Mouse (Mus musculus) adrenal gland, adult (tissue): Measurements from ENCODE around the gene Tex30.

Source experiments
- DNase-seq, 2 experiments: peaks; one replicate each; pipeline ENCODE4 v3.0.0; 2022 to 2023; ENCODE audit warnings: low spot score in 1 of 2; ENCODE audit not compliant: inconsistent age in 2 of 2

Gene Tex30

DNA sequence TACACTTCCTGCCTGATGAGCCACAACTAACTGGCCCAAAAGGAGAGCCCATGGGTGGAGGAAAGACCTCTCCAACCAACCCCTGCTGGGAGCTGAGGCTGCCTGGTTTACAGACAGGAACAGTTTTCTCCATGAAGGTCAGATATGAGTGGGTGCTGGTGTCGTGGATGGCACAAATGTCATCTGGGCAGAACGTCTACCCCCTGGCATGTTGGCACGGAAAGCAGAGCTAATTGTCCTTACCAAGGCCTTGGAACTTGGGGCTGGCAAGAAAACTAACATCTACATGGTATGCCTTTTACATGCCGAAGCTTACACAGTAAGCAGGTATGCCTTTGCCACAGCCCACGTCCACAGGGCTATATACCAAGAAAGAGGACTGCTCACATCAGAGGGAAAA is 56.6 kb downstream of the Tex30 start:
- peak; percentile 70 to 81 for DNase-seq

DNA sequence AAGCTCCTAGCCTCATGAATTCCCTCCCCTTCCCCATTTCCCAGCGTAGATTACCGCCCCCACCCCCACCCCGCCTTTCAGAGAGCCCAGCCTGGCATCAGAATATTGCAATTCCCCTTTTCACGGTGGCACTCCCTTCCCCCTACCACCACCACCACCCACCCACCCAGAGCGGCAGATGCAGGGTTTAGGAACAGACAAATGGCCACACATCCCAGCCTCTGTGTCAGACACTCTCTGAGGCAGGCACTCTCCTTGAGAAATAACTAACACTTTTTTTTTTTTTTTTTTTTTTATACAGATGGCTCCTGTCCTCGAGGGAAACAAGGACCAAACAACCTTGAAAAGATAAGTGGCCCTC is 59.7 kb downstream of the Tex30 start:
- DNase-seq = no peak

DNA sequence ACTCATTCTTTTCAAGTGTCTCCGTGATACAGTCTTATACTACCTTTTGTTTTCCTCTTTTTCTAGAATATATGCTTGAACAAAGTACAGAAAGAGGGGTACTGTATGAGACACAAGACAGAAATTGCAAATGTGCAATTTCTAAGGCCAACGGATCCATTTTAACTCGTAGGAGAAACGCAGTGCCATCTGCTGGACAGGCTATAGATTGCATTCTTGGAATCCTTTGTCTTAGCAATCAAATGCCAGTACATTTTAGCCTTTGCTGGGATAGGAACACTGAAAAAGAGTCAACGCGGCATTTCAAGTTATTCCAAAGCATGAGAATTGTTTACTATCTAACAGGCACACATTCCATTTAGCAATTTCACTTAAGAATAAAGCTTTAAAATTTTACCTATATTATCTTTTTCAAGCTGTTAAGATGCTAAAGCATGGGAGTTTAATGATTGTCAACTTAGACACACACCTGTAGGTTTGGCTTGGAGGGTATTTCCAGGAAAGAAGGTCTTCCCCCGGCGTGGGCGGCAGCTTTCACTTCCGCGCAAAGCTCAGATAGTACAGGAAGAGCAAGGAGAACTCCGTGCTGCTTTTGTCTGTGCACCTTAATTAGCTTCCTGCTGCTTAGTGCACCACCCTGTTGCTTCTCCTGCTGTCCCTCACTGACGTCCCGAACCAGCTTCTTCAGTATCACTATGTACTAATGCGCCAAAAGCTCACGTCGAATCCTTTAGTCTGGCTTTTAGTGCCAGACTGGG is 60.3 kb downstream of the Tex30 start:
- DNase-seq = peak; percentile 54 to 83
